Mouse (Mus musculus) gastrocnemius, postnatal 10 days (tissue): ENCODE results near the gene Haus5. TPM values are rescaled to one million over a fixed set of nuclear protein-coding genes. Genes with fewer than 3 reads are reported as not detected.

Experiments
- DNase-seq: peaks from one replicate; pipeline ENCODE4 v3.0.0; 2021; ENCODE audit warnings: mixed read lengths
- long read RNA-seq, 2 experiments: library from polyadenylated mRNA; stranded (forward); transcript quantifications; one replicate each; pipeline ENCODE4 v2.0.0; 2021
- total RNA-seq, 2 experiments: library from RNA; stranded (reverse); gene quantifications; 2 replicates each; pipeline ENCODE4 v1.2.3; 2021

Haus5 gene
- 1 to 10 TPM; 3.7 to 5.7 TPM for total RNA-seq
- long read RNA-seq, experiment 1, partial matches to known transcripts, result 0 of 8 reads
- long read RNA-seq, experiment 1, other reads (novel, unspliced or antisense), result 4 of 8 reads
- long read RNA-seq, experiment 2, partial matches to known transcripts, result 0 of 3 reads
- long read RNA-seq, experiment 2, other reads (novel, unspliced or antisense), result 1 of 3 reads

- DNase-seq, result peak; percentile 88
Observed at GRCm38 (mm10) chr7:30664529-30665200, at the start of gene Haus5. TSS of gene Haus5 (minus strand) at chr7:30664994.

GRCm38 (mm10) chr7:30711942-30712341 lies 47.1 kb upstream of the Haus5 start, which contains the start of gene Atp4a:
TSS of gene Atp4a (plus strand) at chr7:30712209.
- no peak for DNase-seq

- DNase-seq, result no peak
Observed at GRCm38 (mm10) chr7:30707441-30707840, 42.6 kb upstream of the Haus5 start.

GRCm38 (mm10) chr7:30706214-30706882 lies 41.6 kb upstream of the Haus5 start:
- no peak for DNase-seq

- DNase-seq, result no peak
Observed at GRCm38 (mm10) chr7:30698589-30698988, 33.8 kb upstream of the Haus5 start, which contains the start of gene 2200002J24Rik. TSS of gene 2200002J24Rik (plus strand) at chr7:30698926.

- no peak for DNase-seq
Observed at GRCm38 (mm10) chr7:30698101-30698500, 33.3 kb upstream of the Haus5 start.

- DNase-seq, result no peak
Observed at GRCm38 (mm10) chr7:30688325-30688724, 23.5 kb upstream of the Haus5 start.

GRCm38 (mm10) chr7:30683425-30683824 lies 18.6 kb upstream of the Haus5 start:
- DNase-seq, result no peak

GRCm38 (mm10) chr7:30681897-30682296 lies 17.1 kb upstream of the Haus5 start:
- no peak for DNase-seq

GRCm38 (mm10) chr7:30678263-30678975 lies 13.6 kb upstream of the Haus5 start:
- DNase-seq, result peak; percentile 52

GRCm38 (mm10) chr7:30671480-30671879 lies 6.7 kb upstream of the Haus5 start, which contains the start of gene Pmis2:
TSS of gene Pmis2 (minus strand) at chr7:30671605.
- DNase-seq, result no peak

- DNase-seq, result no peak
Observed at GRCm38 (mm10) chr7:30669229-30669628, 4.4 kb upstream of the Haus5 start.

GRCm38 (mm10) chr7:30665321-30665720 lies 527 bp upstream of the Haus5 start:
- DNase-seq, result no peak

- DNase-seq, result peak; percentile 95
Observed at GRCm38 (mm10) chr7:30649591-30650540, 14.9 kb downstream of the Haus5 start, which contains the start of gene Rbm42. TSS of gene Rbm42 (minus strand) at chr7:30650317.

GRCm38 (mm10) chr7:30639083-30639482 lies 25.7 kb downstream of the Haus5 start:
- no peak for DNase-seq

- no peak for DNase-seq
Observed at GRCm38 (mm10) chr7:30636395-30636794, 28.4 kb downstream of the Haus5 start.

- DNase-seq, result no peak
Observed at GRCm38 (mm10) chr7:30635752-30636151, 29.0 kb downstream of the Haus5 start, which contains the start of gene Etv2. TSS of gene Etv2 (minus strand) at chr7:30635852.

GRCm38 (mm10) chr7:30634621-30635020 lies 30.2 kb downstream of the Haus5 start:
- DNase-seq, result peak; percentile 60

GRCm38 (mm10) chr7:30633762-30634412 lies 30.9 kb downstream of the Haus5 start:
- DNase-seq, result no peak

GRCm38 (mm10) chr7:30629013-30629412 lies 35.8 kb downstream of the Haus5 start:
- DNase-seq, result no peak

GRCm38 (mm10) chr7:30626647-30627046 lies 38.1 kb downstream of the Haus5 start:
- no peak for DNase-seq
